Mouse (Mus musculus): ENCODE measurements at regions not wholly inside any gene's neighbourhood (a gene's known extent, or its start where the extent isn't known, plus 50 kb on each side); places are given as distances from the start of the nearest gene placed in this dataset.
"Not testable (repeated sequence)": the region's sequence is repeated elsewhere in the genome, so short reads cannot be mapped to it uniquely, and the experiment has no call there.

DNA sequence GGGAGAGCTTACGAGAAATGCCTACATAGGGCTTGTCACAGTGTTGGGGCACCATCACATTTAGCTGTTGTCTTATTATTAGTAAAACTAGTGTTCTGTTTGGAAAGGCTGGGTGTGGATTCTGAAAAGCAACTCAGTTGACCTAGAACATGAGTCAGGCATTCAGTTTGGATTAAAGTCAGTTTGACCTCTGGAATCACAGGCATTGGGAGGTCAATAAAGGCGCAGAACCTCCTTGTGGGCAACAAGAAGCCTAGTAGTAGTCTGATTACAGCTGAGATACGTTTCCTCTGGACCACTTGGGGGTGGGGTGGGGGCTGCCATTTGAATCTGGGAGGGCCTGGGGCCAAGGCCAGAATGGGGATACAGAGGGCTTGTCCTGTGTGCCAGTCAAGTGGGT, 52.1 kb upstream of the Map3k1 start:
- intact Hi-C loops (cut with DNase I), result no loop called here
- no peak for DNase-seq (ENCODE audit: extremely low spot score in 1 of 2, low spot score in 2 of 2)

DNA sequence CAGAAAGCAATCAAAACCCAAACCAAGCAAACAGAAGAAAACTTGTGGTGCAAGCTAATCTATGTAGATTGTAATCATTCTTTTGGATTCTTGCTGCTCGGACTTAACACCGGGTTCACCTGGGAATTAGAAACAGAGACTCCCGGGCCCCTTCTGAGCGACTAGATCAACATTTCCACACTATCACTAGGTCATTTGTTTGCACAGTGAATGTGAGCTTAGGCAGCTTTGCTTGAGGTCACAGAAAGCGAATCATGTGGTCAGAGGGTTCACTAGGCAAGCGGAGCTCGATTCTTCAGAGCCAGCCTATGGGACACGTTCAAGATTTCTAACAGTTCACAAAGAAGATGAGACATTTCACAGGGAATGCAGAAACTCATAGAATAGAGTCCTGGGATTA, 53.5 kb upstream of the Map3k1 start:
- intact Hi-C loops (cut with DNase I), result no loop called here
- DNase-seq (ENCODE audit: extremely low spot score in 1 of 2, low spot score in 2 of 2), result no peak

DNA sequence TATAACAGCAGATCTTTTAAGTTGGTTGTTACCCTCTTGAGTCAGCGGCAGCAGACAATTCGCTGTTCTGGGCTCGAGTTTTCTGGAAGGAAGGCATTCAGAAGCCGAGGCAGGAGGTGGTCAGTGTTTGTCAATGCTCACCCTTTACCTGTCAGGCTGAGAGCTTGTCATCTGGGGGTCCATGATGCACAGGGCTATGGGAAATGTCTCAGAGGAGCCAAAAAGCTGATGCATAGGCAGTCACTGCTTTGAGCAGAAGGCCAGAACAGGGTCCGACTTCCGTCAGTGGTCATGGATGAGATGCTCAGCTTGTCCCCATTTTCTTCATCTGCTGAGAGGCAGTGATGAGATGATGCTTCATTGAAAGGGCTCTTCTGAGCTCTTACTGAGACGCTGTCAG, 57.2 kb upstream of the Map3k1 start:
- intact Hi-C loops (cut with DNase I), result no loop called here
- DNase-seq (ENCODE audit: extremely low spot score in 1 of 2, low spot score in 2 of 2), result no peak

- intact Hi-C loops (cut with DNase I), result no loop called here
These were observed 58.5 kb upstream of the Map3k1 start for GRCm38 (mm10) chr13:111867261-111867660.

DNA sequence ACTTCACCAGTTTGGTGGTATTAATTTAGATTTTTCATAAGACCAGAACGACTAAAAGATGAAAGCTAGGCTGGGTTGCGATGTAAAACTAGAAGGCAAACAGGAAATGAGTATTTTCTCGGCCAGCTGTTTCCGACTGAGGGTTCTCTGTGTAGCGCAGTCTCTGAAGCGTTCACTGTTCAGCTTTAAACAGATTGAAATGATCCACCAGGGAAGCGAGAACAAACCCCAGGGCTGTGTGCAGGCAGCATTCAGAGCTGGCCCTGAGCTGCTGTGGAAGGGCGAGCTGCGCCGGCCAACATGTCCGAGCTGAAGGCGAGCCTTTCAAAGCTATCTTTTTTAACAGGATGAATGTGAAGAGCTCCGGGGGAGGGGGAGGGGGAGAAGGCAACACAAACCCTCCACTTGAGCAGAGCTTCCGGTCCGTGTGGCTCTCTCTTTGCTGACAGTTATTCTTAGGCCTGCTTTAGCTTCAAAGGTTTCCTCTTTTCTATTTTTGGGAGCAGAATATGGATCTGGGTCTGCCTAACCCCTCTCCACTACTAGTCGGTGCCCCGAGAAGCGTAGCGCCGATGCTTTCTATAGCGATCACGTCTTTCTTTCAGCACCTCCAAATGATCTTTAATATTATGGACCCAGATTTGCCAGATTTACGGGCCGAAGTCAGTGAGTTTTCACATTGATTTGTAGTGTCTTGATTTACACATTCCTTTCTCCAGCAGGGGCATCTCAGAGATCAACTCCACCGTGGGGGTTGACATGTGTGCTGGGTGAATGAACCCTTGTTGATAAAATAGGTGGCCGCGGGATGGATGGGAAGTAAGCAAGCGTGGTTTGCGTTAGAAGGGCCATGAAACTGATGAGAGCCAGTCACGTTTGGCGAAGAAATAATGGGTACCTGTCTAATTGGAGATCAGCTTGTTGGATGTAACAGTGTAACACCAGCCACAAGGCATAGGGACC, 59.3 kb upstream of the Map3k1 start:
- intact Hi-C loops (cut with DNase I), result no loop called here
- peak; percentile 62 to 82 for DNase-seq (ENCODE audit: extremely low spot score in 1 of 2, low spot score in 2 of 2)

More at GRCm38 (mm10) chr13:111867261-111867660, 58.5 kb upstream of the Map3k1 start:
- DNase-seq (ENCODE audit: extremely low spot score in 1 of 2, low spot score in 2 of 2), result no peak

- no peak for DNase-seq (ENCODE audit: extremely low spot score in 1 of 2, low spot score in 2 of 2)
These were observed 60.2 kb upstream of the Map3k1 start for GRCm38 (mm10) chr13:111868947-111869346.

GRCm38 (mm10) chr13:111869771-111870437, 61.1 kb upstream of the Map3k1 start:
- intact Hi-C loops (cut with DNase I), result no loop called here
- no peak for DNase-seq (ENCODE audit: extremely low spot score in 1 of 2, low spot score in 2 of 2)

More at GRCm38 (mm10) chr13:111868947-111869346, 60.2 kb upstream of the Map3k1 start:
- intact Hi-C loops (cut with DNase I), result no loop called here

DNA sequence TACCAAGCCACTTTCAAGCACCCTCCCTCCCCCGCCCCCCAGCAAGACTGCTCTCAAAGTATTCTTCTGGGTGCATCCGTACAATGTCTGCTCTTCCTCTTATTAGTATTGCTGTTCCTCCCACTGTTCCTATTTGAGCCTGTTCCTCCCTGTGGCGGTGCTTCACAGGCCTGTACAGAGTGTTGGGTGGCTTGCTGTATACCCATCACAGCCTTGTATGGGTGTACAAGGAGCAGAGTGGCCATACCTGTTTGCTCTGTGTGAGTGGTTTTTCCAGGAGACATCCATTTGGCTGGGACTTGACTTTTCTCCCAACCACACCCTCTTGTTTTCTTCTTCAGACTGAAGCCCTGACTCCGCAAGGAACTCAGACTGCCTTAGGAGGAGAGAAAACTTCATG, 61.7 kb upstream of the Map3k1 start:
- DNase-seq (ENCODE audit: extremely low spot score in 1 of 2, low spot score in 2 of 2), result no peak
- intact Hi-C loops (cut with DNase I), result no loop called here

DNA sequence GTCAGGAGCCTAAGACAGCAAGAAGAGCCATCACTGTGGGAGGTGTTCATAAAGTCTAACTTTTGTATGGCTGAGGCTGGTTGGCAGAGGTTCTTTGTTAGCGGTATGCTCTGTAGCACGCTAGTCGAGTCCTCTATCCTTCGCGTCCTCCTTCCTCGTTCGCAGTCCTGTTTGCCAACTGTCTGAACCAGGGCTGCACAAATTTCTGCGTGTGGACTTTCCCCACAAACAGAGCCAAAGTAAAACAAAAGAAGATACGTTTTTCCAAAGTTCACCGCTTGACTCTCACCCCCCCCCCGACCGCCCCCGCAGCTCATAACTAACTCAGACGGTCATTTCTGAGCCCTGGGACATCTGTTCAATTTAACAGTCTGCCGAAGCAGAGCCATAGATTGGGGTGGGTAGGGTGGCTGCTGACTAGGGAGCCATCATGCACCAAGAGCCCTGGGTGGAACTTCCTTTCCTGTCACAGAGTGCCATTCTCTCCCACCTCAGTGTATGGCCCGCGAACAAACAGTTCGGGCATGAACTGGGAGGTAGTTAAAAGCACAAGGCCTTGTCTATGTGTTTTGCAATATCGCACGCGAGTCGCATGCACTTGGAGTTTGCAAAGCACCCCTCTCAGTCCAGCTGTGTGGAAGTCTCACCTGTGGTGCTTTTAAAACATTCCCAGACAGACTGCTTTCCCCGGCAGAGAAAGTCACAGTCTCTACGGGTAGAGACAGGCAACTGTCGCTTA, 63.0 kb upstream of the Map3k1 start:
- DNase-seq (ENCODE audit: extremely low spot score in 1 of 2, low spot score in 2 of 2), result no peak
- intact Hi-C loops (cut with DNase I), result no loop called here

DNA sequence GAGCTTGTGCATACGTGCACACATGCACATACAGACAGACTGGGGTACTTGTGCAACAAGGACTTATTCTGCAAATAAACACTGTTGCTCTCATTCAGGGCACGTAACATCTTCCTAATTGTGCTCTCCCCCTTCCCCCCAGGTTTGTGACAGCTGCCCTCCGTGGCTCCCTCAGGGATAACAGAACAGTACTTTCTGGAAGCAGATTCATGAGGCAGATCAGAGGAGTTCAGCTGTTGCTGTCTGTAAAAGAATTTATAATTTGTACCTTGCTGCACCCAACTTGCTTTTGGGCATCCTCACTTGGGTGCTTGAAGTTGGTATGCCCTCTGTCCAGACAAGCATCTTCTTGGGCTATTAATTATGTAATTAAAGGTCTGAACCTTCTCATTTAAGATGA, 65.5 kb upstream of the Map3k1 start:
- DNase-seq (ENCODE audit: extremely low spot score in 1 of 2, low spot score in 2 of 2), result no peak
- intact Hi-C loops (cut with DNase I), result no loop called here

- DNase-seq (ENCODE audit: extremely low spot score in 1 of 2, low spot score in 2 of 2), result no peak
- intact Hi-C loops (cut with DNase I), result no loop called here
These were observed 67.6 kb upstream of the Map3k1 start for GRCm38 (mm10) chr13:111876404-111876803.

DNA sequence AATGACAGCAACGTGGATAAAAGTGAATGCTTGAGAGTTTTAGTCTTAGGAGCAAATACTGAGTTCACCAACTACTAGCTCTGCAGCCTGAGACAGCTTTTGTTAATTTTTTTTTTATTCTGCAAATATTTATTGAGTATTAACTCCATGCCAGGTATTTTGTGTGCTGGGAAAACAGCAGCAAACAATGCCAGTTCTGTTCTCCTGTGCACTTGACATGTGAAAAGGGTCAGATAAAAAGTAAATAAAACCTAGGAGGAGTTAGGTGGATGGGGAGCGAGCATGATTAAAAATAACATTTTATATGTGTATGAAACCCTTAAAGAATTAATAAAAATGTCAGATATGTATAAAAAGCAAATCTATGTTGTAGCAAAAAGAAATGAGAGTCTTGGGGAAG, 68.1 kb upstream of the Map3k1 start:
- DNase-seq (ENCODE audit: extremely low spot score in 1 of 2, low spot score in 2 of 2), result no peak
- intact Hi-C loops (cut with DNase I), result no loop called here

DNA sequence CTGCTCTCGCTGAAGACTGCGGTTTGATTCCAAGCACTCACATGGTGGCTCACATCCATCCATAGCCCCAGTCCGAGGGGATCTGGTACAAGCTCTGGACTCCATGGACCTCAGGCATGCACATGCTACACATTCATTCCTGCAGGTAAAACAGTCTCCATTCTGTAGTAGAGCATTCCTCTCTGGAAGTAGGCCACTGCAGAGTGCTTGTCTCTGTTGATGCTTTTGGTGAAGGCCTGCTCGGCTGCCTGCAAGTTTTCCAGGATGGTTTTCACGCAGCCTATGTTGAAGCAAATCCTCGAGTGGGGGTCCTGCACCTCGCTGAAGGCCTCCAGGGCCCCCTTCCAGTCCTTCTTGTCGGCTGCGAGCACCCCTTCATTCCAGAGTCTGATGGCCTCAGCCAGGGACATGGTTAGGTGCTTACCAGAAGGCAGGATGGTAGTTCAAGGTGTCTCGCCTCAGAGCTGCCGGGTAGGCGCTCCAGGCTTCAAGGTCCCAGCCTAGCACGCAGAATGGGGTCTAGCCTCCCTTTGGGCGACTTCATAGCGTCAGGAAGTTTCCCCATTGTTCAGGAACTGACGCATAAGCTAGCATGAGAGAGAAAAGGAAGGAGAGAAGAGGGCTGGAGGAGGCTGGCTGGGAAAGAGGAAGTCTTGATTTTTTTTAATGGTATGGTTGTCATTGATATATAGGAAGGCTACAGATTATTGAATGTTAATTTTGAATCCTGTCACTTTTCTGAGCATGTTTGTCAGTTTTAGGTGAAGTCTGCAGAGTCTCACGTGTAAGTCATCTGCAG, 75.2 kb upstream of the Map3k1 start:
- intact Hi-C loops (cut with DNase I); DNase-seq (ENCODE audit: extremely low spot score in 1 of 2, low spot score in 2 of 2): not testable (repeated sequence)

- DNase-seq (ENCODE audit: extremely low spot score in 1 of 2, low spot score in 2 of 2), result no peak
- intact Hi-C loops (cut with DNase I), result no loop called here
These were observed 82.0 kb upstream of the Map3k1 start for GRCm38 (mm10) chr13:111890792-111891191.

DNA sequence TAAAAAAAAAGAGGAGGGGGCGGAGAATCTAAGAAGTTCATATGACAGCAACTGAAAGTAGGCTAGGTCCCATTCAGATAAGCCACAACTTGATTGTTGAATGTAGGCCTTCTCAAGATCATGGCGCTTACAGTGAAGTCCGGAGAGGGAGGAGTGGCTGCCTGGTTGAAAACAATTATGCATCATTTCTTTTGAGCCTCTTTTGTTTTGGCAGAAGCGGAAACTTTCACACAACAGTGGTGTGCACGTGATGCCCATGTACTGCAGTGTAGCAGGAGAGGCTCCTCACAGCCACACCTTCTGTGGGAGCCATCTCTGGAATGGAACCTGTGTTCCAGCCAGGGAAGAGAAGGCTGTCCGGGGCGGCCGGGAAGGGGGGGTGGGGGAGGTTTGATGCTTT, 83.3 kb upstream of the Map3k1 start:
- intact Hi-C loops (cut with DNase I), result no loop called here
- DNase-seq (ENCODE audit: extremely low spot score in 1 of 2, low spot score in 2 of 2), result no peak

- intact Hi-C loops (cut with DNase I), result no loop called here
- DNase-seq (ENCODE audit: extremely low spot score in 1 of 2, low spot score in 2 of 2), result no peak
These were observed 84.5 kb upstream of the Map3k1 start for GRCm38 (mm10) chr13:111893221-111893713.

- intact Hi-C loops (cut with DNase I), result no loop called here
- DNase-seq (ENCODE audit: extremely low spot score in 1 of 2, low spot score in 2 of 2), result peak in 1 of 2 experiments; percentile 46
These were observed 86.1 kb upstream of the Map3k1 start for GRCm38 (mm10) chr13:111894804-111895478.

GRCm38 (mm10) chr13:111896279-111896678, 87.5 kb upstream of the Map3k1 start:
- DNase-seq (ENCODE audit: extremely low spot score in 1 of 2, low spot score in 2 of 2), result no peak
- intact Hi-C loops (cut with DNase I), result no loop called here

All from left cerebral cortex, postnatal 10 days (tissue).